Mouse (Mus musculus) cerebellum, adult 8-10 months (tissue): ENCODE results near the gene Kdm1b.
A peak's percentile ranks its signal among the peaks of the same experiment; 100 is the strongest.

Experiments
- DNase-seq: peaks from one replicate; pipeline ENCODE4 v3.0.0; 2022

Gene Kdm1b

GRCm38 (mm10) chr13:47043030-47043680, at the start of gene Kdm1b:
Kdm1b (plus strand) TSS chr13:47043499.
- DNase-seq = peak; percentile 99

GRCm38 (mm10) chr13:46997355-46997754, 45.9 kb upstream of the Kdm1b start:
- no peak for DNase-seq

- DNase-seq = no peak
Measured at GRCm38 (mm10) chr13:46999498-46999897, 43.8 kb upstream of the Kdm1b start.

GRCm38 (mm10) chr13:47001590-47001989, 41.7 kb upstream of the Kdm1b start:
- DNase-seq = no peak

- peak; percentile 24 for DNase-seq
Measured at GRCm38 (mm10) chr13:47013740-47014139, 29.6 kb upstream of the Kdm1b start.

GRCm38 (mm10) chr13:47014334-47015194, 28.7 kb upstream of the Kdm1b start, which contains the start of gene Nhlrc1:
Nhlrc1 (minus strand) TSS chr13:47014850.
- DNase-seq = peak; percentile 83

- DNase-seq = no peak
Measured at GRCm38 (mm10) chr13:47015195-47015501, 28.2 kb upstream of the Kdm1b start.

GRCm38 (mm10) chr13:47017259-47017658, 26.0 kb upstream of the Kdm1b start:
- peak; percentile 43 for DNase-seq

GRCm38 (mm10) chr13:47019774-47020173, 23.5 kb upstream of the Kdm1b start:
- no peak for DNase-seq

- DNase-seq = no peak
Measured at GRCm38 (mm10) chr13:47020798-47021197, 22.5 kb upstream of the Kdm1b start.

GRCm38 (mm10) chr13:47030376-47031107, 12.8 kb upstream of the Kdm1b start:
- no peak for DNase-seq

GRCm38 (mm10) chr13:47033602-47034001, 9.7 kb upstream of the Kdm1b start:
- DNase-seq = no peak

- no peak for DNase-seq
Measured at GRCm38 (mm10) chr13:47037946-47038345, 5.4 kb upstream of the Kdm1b start.

- no peak for DNase-seq
Measured at GRCm38 (mm10) chr13:47040061-47040460, 3.2 kb upstream of the Kdm1b start.

- peak; percentile 15 for DNase-seq
Measured at GRCm38 (mm10) chr13:47042024-47042633, 1.2 kb upstream of the Kdm1b start.

- DNase-seq = peak; percentile 43
Measured at GRCm38 (mm10) chr13:47043833-47044616, 726 bp downstream of the Kdm1b start.

- DNase-seq = no peak
Measured at GRCm38 (mm10) chr13:47044617-47044947, 1.3 kb downstream of the Kdm1b start, which contains the start of gene Tpmt. Tpmt (minus strand) TSS chr13:47044737.

- no peak for DNase-seq
Measured at GRCm38 (mm10) chr13:47047996-47048395, 4.7 kb downstream of the Kdm1b start.

- no peak for DNase-seq
Measured at GRCm38 (mm10) chr13:47050009-47050408, 6.7 kb downstream of the Kdm1b start.

- no peak for DNase-seq
Measured at GRCm38 (mm10) chr13:47053971-47054370, 10.7 kb downstream of the Kdm1b start.

GRCm38 (mm10) chr13:47056126-47056525, 12.8 kb downstream of the Kdm1b start:
- no peak for DNase-seq

- no peak for DNase-seq
Measured at GRCm38 (mm10) chr13:47056781-47057180, 13.5 kb downstream of the Kdm1b start.
